8 mouse cellular contexts compared by ENCODE assay signal in the genomic region with DNA sequence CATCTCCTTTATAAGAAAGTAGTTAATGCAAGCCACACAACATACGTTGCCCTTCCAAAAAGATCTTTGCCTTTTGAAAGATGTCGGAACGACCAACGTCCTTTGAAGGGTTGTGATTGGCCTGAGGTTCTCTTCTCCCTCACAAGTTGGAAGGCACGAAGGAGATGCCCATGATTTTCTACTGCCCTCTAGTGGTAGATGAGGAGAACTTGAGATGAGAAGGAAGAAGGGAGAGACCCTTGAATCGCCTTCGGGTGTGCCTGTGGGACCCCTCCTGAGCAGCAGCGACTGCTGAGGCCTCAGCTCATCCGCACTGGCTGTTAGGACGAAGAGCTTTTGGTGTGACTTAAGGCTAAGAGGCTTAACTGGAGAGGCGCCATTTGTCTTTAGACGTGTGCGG. TPM values are rescaled to one million over a fixed set of nuclear protein-coding genes. Genes with fewer than 3 reads are reported as not detected.
DNase-seq lines count a peak whose midpoint lies in the region; ATAC-seq and TF ChIP-seq lines count a peak whose summit lies in the region.

No protein-coding gene starts in this region.

- no peak overlapping the region for H3K27ac ChIP-seq in cortical plate, adult 2 months (ENCODE audit: insufficient read depth, low read length)
- H3K27ac ChIP-seq in heart, embryonic 12.5 days (ENCODE audit: poor library complexity, severe bottlenecking), result no peak overlapping the region
- H3K27ac ChIP-seq in midbrain, embryonic 13.5 days, result no peak overlapping the region

- peak overlapping the region; percentile 52 for H3K9ac ChIP-seq in heart, embryonic 12.5 days
- H3K9ac ChIP-seq in midbrain, embryonic 13.5 days (replicated peaks), result no peak overlapping the region

- no peaks in the 10 kb centered on the region for H3K36me3 ChIP-seq in heart, embryonic 12.5 days
- no peaks in the 10 kb centered on the region for H3K36me3 ChIP-seq in midbrain, embryonic 13.5 days

- H3K4me1 ChIP-seq in cortical plate, adult 2 months (ENCODE audit: control insufficient read depth, insufficient read depth, low read length), result no peaks in the 10 kb centered on the region
- peaks cover 9% of the 10 kb centered on the region; the same call in 1 of the 2 replicates for H3K4me1 ChIP-seq in heart, embryonic 12.5 days (replicated peaks)
- no peaks in the 10 kb centered on the region; the same call in 1 of the 2 replicates for H3K4me1 ChIP-seq in midbrain, embryonic 13.5 days (replicated peaks)

- H3K9me3 ChIP-seq in heart, embryonic 12.5 days (replicated peaks), result no peaks in the 10 kb centered on the region
- no peaks in the 10 kb centered on the region for H3K9me3 ChIP-seq in midbrain, embryonic 13.5 days

- peak; percentile 28 for DNase-seq in cerebellum, adult 8-10 months
- no peak for DNase-seq in cerebellum, postnatal 36 days
- DNase-seq in CD8-positive naive resting alpha-beta T cell, adult 2 months (ENCODE audit: low read depth in 2 of 2, low spot score in 2 of 2), result peak; percentile 19 to 31
- peak; percentile 17 to 44 for DNase-seq in kidney, postnatal 4 days
- no peak for DNase-seq in right cerebral cortex, postnatal 36 days (ENCODE audit: low spot score in 2 of 2)

- 0 out of 2 replicates have a peak, but pooled peaks have one; percentile 11 for ATAC-seq in heart, embryonic 12.5 days (ENCODE audit: insufficient number of reproducible peaks, low FRiP score)
- ATAC-seq in midbrain, embryonic 13.5 days, result 0 out of 2 replicates have a peak, but pooled peaks have one; percentile 60

- peak; percentile 72 for TF ChIP-seq CTCF in cortical plate, adult 2 months (IDR thresholded peaks at IDR 0.05; ENCODE audit: extremely low read depth, insufficient read depth, low read length)

- 4% methylated on average over 13 of the region's 13 CpGs for WGBS in heart, embryonic 12.5 days
- 7% methylated on average over 13 of the region's 13 CpGs for WGBS in midbrain, embryonic 13.5 days

- H3K4me2 ChIP-seq in heart, embryonic 12.5 days, result peak overlapping the region; percentile 71
- H3K4me2 ChIP-seq in midbrain, embryonic 13.5 days (replicated peaks), result peak overlapping the region; percentile 31

- H3K4me3 ChIP-seq in cortical plate, adult 2 months (ENCODE audit: insufficient read depth, low read length), result no peak overlapping the region
- H3K4me3 ChIP-seq in heart, embryonic 12.5 days, result peak overlapping the region; percentile 32
- no peak overlapping the region for H3K4me3 ChIP-seq in midbrain, embryonic 13.5 days (replicated peaks)

- no peak for TF ChIP-seq POLR2A in cortical plate, adult 2 months (IDR thresholded peaks at IDR 0.05; ENCODE audit: extremely low read depth, insufficient read depth, low read length)

- peaks cover 11% of the 10 kb centered on the region; the same call in 1 of the 2 replicates for H3K27me3 ChIP-seq in heart, embryonic 12.5 days (replicated peaks)
- no peaks in the 10 kb centered on the region for H3K27me3 ChIP-seq in midbrain, embryonic 13.5 days

RNA-seq across cellular contexts. Expression of gene Neurl1a, which starts 10.4 kb away (rescaled TPM):
- 118 and 124 TPM in 2 replicates for polyA plus RNA-seq in cortical plate, adult 2 months (2012; rRNA removed)
- polyA plus RNA-seq in heart, embryonic 12.5 days (2016; fragmentation: Nextera tagmentation; extraction: Ambion mirVana), result 2.3 and 2.8 TPM in 2 replicates
- 4.6 and 5.9 TPM in 2 replicates for polyA plus RNA-seq in midbrain, embryonic 13.5 days (2015; fragmentation: Nextera tagmentation; extraction: Ambion mirVana)

RNA-seq across cellular contexts. Expression of gene Calhm3, which starts 10.7 kb away (rescaled TPM):
- 0.10 TPM in 1 of 2 replicates, not detected in the other for polyA plus RNA-seq in cortical plate, adult 2 months (2012; rRNA removed)
- polyA plus RNA-seq in heart, embryonic 12.5 days (2016; fragmentation: Nextera tagmentation; extraction: Ambion mirVana), result not detected in 2 replicates
- not detected in 2 replicates for polyA plus RNA-seq in midbrain, embryonic 13.5 days (2015; fragmentation: Nextera tagmentation; extraction: Ambion mirVana)

RNA-seq across cellular contexts. Expression of gene Calhm1, which starts 24.2 kb away (rescaled TPM):
- polyA plus RNA-seq in cortical plate, adult 2 months (2012; rRNA removed), result not detected in 2 replicates
- polyA plus RNA-seq in heart, embryonic 12.5 days (2016; fragmentation: Nextera tagmentation; extraction: Ambion mirVana), result not detected in 2 replicates
- not detected in 2 replicates for polyA plus RNA-seq in midbrain, embryonic 13.5 days (2015; fragmentation: Nextera tagmentation; extraction: Ambion mirVana)

RNA-seq across cellular contexts. Expression of gene Calhm2, which starts 30.1 kb away (rescaled TPM):
- 4.6 and 5.3 TPM in 2 replicates for polyA plus RNA-seq in cortical plate, adult 2 months (2012; rRNA removed)
- polyA plus RNA-seq in heart, embryonic 12.5 days (2016; fragmentation: Nextera tagmentation; extraction: Ambion mirVana), result 5.8 and 6.1 TPM in 2 replicates
- 0.82 and 1.0 TPM in 2 replicates for polyA plus RNA-seq in midbrain, embryonic 13.5 days (2015; fragmentation: Nextera tagmentation; extraction: Ambion mirVana)

Comparison
In these comparisons a context has a peak if more than half of its experiments do, and no peak if none do; other contexts are left out.
1. DNase-seq: peak in cerebellum, adult 8-10 months (single experiment), CD8-positive naive resting alpha-beta T cell, adult 2 months (2 of 2) and kidney, postnatal 4 days (2 of 2); none in cerebellum, postnatal 36 days (0 of 2) and right cerebral cortex, postnatal 36 days (0 of 2).
2. RNA of gene Neurl1a, which starts 10.4 kb away (polyA plus RNA-seq): 118 to 124 TPM in cortical plate, adult 2 months; 4.6 to 5.9 TPM in midbrain, embryonic 13.5 days and 2.3 to 2.8 TPM in heart, embryonic 12.5 days; every median in the first group is over 10 times any median in the second.